Mouse (Mus musculus): ENCODE measurements around the gene Hoxb8.

Gene Hoxb8

DNA sequence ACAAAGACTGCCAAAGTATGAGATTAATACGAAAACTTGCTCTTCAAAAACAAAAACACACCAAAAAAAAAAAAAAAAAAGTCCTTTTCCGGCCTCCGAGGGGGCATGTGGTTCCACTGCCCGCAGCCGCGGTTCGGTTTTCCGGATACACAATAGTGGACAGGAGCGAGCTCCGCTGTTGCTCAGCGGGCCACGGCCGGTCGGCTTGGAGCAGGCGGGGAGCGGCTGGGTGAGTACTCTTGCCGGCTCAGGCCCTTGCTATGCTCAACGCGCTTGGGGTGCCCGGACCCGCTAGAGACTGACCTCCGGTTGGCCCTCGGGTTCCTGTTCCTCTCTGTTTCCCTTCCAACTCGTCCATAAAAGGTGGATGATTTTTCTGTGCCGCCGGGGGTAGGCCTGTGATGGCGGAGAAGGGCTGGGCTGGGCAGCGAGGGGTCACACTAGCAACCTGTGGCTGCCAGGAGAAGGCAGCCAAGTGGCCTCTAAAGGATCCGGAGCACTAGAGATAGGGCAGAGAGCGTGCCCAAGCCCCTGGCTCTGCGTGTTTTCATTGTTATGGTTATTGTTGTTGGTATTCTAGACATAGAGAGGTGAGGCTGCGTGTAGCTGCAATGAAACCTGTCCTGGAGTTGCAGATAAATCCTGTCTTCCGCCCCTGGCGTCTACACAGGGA lies 33.1 kb downstream of the Hoxb8 start:
- no peak for DNase-seq (ENCODE audit: low read depth, low spot score)

DNA sequence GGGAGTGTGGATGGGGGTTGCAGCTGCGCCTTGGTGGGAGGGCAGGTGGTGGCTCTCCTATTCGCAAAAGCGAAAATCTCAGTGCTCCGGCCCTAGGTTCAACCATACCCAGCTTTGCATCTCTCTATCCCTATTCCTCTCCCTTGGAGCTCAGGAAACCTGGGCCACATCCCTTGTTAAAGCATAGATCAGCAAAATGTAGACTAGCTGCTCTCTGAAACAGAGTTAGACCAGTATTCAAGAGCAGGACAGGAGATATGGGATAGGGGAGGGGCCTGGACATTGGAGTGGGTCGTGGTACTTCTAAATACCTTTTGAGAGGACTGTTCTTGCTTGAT lies 33.6 kb downstream of the Hoxb8 start:
- no peak for DNase-seq (ENCODE audit: low read depth, low spot score)

DNA sequence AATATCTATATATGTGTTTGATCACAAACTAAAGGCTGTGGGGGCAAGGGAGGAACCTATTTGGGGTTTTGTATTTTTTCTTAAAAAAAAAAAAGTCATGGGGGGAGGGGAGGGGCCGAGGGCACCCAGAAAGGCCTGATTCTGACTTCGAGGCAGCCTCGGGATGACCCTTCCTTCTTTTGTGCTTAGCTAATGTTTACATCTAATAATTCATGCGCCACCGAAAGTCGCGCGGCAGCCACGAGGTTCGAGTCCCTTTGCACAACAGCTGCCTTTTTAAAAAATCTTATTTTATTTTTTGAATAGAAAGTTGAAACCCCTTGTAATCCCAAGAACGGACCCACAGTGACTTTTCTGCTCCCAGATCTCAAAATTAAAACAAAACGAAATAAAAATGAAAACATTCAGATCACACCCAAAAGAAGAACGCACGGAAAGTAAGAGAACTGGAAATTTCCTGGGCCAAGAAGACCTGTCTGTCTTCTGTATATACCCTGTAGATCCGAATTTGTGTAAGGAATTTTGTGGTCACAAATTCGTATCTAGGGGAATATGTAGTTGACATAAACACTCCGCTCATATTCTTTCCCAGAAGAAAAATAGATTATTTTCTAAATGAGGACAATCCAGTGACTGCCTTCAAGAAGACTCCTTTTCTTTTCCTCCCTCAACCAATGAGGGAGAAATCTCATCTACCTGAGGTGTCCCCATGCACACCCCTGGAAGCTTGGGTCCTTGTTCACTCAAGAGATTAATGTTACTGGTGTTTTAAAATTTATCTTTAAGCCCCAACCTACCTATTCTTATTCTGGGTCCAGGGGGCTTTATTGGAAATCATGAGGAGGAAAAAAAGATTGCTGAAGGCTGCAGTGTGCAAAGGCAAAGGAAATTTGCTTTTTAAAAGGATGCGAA lies 35.2 kb downstream of the Hoxb8 start:
- no peak for DNase-seq (ENCODE audit: low read depth, low spot score)

DNA sequence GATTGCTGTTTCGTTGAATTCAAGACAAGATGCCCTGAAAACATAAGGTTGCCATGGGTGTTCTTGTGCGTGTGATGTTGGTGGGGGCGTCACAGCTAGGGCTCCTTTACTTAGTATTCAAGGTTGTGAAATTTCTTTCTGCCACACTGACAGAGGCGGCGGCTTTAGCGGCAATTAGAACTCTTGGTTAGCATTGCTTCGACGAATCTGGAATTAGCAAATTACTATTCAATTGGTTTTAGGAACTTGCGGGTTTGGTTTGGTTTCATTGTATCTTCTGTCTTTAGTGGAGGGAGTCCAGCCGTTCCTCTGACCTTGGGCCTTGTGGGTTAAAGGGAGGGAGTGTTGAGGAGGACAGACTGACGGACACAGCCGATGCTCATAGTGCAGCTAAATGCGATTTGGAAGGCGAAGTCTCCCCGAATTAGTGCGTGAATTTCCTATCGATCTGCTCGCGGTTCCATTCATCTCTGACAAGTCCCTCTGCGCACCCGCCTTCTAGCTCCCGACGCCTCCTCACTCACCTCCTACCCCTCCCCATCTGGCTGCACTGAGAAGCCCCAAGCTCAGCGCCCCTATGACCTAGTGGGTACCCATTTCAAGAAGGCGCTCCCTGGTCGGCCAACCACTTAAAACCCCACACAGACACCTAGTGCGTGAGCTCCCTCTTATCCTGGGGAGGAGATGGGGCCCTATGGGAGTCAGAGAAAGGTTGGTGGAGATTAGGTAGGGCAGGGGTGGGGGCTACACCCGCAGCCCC lies 36.1 kb downstream of the Hoxb8 start, which contains the start of gene Hoxb4:
Hoxb4 (plus strand) TSS at position 660 of the 760 bp plus-strand sequence.
- DNase-seq (ENCODE audit: low read depth, low spot score): no peak

DNA sequence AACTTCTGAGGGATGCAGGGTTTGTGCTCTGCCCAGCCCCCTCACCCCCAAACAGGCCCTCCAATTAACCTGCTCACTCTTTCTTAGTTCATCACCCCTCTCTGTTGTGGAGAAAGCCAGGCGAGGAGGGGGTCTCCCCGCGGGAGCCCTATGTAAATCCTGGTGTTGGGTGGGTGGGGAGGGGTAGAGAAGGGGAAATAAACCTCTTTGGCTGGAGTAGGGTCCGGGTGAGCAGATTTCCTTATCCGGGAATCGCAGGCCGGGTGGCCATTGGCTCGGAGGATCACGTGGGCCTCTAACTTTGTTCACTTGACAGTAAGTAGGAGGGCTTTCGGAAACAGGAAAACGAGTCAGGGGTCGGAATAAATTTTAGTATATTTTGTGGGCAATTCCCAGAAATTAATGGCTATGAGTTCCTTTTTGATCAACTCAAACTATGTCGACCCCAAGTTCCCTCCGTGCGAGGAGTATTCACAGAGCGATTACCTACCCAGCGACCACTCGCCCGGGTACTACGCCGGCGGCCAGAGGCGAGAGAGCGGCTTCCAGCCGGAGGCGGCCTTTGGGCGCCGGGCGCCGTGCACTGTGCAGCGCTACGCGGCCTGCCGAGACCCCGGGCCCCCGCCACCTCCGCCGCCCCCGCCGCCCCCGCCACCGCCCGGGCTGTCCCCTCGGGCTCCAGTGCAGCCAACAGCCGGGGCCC lies 36.8 kb downstream of the Hoxb8 start:
- peak; percentile 12 for DNase-seq (ENCODE audit: low read depth, low spot score)

DNA sequence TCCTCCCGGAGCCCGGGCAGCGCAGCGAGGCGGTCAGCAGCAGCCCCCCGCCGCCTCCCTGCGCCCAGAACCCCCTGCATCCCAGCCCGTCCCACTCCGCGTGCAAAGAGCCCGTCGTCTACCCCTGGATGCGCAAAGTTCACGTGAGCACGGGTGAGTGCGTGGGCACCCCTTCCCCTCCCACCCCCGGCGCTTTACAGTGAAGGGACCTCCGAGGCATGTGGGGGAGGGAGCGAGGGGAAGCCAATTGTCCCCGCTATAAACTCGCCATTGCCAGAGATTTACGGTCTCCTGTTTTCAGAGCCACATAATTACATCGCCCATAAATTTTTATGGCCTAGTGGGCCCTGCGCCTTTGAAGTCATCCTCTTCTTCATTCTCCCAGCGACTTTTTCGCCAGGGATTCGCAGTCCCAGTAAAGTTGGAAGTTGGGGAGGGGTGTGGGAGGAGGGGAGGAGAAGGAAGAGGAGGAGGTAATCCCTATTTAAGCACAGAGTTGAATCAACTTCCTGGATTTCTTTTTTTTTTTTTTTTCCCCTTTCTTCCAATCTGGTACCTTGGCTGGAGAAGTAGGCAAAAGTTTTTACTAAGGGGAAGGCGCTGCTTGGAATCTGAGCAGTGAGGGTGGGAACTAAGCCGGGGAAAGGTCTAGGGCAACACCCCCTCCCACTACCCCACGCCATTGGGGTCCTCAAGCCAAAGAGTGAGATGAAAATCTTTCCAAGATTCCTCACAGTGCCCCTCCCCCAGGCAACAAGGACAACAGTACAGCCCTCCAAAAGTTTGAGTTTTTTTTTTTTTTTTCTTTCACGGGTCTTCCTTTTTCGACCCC lies 37.6 kb downstream of the Hoxb8 start:
- no peak for DNase-seq (ENCODE audit: low read depth, low spot score)

DNA sequence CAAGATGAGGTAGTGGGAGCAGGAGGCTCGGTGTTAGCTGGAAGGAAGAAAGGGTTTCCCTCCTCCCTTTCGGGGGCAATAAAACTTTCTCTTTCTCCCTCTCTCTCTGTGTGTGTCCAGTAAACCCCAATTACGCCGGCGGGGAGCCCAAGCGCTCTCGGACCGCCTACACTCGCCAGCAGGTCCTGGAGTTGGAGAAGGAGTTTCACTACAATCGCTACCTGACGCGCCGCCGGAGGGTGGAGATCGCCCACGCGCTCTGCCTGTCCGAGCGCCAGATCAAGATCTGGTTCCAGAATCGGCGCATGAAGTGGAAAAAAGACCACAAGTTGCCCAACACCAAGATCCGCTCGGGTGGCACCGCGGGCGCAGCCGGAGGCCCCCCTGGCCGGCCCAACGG lies 38.2 kb downstream of the Hoxb8 start:
- DNase-seq (ENCODE audit: low read depth, low spot score): no peak

DNA sequence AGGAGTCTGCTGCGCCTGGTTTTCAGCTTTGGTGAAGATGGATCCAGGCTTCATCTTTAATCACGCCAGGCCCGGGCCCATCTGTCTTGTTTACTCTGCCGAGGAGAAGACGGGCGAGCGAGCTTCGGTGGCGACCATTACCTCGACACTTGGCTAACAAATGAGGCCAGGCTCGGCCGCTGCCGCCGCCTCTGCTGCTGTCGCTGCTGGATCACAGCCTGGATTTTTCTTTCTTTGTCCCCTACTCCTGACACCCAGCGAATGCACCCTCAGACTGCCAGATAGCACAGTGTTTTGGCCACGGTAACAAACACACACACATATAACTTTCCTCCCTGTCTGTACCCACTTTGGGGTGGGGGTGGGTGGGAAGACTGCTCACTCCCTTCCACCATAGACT lies 39.0 kb downstream of the Hoxb8 start:
- no peak for DNase-seq (ENCODE audit: low read depth, low spot score)

DNA sequence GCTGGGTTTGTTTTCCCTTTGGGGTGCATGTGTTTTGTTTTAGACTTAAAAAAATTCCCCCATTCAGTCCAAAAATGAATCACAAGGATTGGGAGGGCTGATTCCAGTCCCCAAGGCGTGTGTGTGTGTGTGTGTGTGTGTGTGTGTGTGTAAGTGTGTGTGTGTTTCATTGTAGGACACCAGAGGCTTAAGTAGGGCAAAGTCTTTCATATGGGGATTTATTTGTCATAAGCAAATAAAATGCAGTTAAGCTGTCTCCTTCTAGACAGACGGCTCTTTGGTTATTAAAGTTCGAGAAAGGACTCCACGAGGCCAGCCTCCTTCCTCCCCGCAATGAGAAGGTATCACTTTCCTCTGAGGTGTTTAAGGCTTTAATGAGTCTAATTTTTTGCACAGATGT lies 40.1 kb downstream of the Hoxb8 start:
- no peak for DNase-seq (ENCODE audit: low read depth, low spot score)

DNA sequence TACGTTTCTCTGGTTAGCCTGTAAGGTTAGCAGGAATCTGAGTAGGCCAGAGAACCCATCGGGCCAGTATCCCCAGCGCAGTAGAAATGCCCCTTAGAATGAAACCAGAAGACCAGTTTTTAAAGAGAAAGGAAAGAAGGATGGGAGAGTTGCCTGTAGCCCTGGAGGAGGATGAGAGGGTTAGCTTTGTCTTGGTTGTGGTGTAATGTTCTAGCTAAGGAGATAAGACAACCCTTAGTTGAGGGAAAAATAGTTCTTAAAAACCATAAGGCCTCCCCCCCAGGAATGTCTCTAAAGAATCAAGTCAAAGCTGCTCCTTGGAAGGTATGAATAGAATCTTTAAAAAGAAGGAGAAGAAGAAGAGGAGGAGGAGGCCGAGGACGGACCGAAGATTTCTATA lies 41.0 kb downstream of the Hoxb8 start:
- DNase-seq (ENCODE audit: low read depth, low spot score): no peak

DNA sequence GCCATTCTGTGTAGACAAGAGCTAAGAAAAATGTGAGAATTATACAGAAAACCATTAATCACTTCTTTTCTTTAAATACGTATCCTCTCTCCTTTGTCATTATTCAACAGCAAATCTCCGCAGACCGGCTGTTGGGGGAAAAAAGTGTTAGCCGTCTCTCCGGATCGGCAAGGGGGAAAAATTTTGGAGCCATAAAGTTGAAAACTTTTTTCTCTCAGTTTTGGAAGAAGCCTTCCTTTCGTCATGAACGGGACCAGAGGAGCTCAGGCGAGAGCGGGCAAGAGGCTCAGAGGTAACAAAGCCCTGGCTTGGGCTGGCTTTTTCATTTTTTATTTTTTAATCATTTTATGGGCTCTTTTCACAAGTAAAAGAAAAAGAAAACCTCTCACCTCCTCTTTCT lies 41.4 kb downstream of the Hoxb8 start, which contains the start of gene Hoxb3:
Hoxb3 (plus strand) TSS at position 173 of the 400 bp plus-strand sequence.
- DNase-seq (ENCODE audit: low read depth, low spot score): no peak

DNA sequence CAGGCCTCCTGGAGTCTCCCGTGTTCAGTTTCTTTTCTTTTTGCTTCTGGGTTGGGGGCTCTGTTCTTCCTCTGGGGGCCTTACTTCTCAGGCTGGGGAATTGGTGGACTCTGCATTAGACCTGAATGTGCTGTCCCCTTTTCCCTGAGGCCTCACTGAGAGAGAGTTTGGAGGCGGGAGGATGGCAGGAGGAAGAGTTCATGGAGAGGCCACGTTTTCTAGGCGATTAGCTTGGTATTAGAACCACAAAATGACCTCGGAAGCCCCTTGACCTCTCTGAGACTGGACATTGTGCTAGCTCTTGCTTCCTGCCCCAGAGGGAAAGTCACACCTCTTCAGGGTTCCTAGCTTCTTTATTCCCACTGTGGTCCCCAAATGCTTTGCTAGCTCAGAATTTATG lies 42.4 kb downstream of the Hoxb8 start:
- DNase-seq (ENCODE audit: low read depth, low spot score): no peak

DNA sequence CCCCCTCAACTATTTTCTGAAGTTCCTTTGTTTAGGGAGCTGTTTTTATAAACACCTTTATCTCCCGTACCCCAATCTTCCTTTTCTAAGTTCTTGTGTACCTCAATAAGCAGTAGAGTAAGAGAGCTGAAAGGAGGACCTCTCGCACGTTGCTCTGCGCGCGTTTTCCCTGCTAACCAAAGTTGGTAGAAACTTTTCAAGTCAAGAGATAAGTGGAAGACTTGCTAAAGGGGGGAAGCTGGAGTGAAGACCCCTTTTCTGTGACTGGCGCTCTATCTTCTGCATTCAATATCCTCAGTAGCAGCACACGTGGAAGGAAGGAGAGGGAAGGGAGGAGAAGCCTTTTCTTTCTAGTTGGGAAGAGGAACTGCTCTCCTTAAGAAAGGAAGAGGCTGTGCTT lies 43.3 kb downstream of the Hoxb8 start:
- DNase-seq (ENCODE audit: low read depth, low spot score): no peak

DNA sequence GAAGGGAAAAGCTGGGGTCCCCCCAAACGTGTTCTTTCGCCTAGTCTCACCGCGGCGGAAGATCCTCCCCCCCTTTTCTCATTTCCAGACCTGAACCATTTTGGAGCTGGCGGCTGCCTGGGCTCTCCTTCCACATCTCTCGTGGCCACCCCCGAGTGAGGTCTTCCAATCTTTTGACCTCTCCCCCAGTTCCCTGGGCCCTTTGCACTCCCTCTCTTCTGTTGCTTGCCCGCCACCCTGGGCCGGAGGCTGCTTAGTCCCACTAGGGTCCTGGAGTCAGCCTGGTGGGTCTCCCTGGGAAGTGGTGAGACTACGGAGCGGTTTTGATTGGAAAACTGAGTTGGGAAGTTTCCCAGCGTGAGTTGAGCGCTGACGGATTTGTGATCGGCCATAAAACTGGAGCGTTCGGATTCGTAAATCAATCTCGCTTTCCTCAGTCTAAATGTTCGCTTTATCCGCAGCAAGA lies 44.1 kb downstream of the Hoxb8 start:
- DNase-seq (ENCODE audit: low read depth, low spot score): no peak

DNA sequence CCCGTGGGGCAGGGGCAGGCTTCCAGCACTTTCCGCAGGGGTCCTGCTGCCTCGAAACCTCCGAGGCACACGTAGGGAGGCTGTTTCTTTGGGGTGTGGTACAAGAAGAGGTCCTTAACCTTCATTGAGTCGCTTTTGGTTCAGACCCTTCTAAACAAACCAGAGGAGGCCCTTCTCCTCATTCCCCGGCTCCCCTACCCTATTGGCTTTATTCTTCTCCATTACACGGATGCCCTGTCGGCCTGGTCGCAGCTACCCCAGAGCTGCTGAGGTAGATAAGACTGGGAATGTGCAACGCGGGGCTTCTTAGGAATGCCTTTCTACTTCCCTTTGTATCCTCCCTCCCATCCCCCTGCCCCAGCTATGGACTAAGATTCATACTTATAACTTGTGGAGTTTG lies 45.0 kb downstream of the Hoxb8 start:
- no peak for DNase-seq (ENCODE audit: low read depth, low spot score)

DNA sequence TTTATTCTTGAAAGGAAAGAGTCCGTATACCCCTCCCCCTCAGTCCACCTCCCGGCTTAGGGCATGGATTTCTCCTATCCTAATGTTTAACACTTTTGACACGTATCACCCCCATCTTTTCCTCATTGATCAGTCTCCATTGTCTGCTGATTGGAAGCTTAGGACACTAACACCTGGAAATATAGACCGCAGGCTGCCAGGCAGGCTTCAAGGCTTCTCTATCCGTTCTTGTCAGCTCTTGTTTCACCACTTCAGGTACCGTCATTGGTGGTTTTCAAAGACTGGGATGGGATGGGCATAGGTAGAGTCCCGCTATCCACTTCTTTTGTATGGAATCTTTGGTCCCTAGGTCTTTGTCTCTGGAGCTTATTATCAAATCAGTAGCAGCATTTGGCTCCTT lies 45.4 kb downstream of the Hoxb8 start:
- no peak for DNase-seq (ENCODE audit: low read depth, low spot score)

DNA sequence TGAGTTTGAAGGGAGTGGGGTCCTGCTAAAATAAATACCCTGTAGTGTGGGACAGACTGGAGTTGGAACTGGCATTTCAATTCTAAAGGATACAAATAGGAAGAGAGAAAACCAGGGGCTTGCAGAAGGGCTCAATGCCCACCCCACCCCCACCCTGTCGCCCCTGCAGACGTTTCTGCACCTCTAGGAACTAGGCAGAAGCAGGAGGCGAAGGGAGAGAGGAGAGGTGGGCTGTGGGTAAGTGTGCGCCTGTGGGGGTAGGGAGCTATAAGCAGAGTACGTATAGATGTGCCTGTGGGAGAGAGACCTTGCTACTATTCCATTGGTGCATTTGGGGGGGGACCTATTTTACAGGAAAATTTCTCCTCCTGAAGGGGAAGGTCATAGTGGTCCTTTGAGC lies 46.0 kb downstream of the Hoxb8 start:
- no peak for DNase-seq (ENCODE audit: low read depth, low spot score)

DNA sequence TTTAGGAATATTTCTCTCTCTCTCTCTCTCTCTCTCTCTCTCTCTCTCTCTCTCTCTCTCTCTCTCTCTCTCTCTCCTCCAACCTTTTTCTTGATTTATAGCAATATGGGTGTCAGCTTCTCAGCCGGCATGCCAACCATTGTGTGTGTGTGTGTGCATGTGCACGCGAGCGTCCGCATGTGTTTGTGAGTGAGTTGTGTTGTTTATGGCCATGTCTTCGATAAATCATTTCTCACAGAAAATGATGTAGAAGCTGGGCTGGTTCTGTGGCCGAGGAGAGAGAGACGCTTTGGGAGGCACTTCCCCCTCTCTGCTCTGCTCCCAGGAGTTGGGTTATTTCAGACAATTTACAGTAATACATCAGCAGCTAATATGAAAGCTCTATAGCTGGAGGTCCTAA lies 46.9 kb downstream of the Hoxb8 start:
- no peak for DNase-seq (ENCODE audit: low read depth, low spot score)

DNA sequence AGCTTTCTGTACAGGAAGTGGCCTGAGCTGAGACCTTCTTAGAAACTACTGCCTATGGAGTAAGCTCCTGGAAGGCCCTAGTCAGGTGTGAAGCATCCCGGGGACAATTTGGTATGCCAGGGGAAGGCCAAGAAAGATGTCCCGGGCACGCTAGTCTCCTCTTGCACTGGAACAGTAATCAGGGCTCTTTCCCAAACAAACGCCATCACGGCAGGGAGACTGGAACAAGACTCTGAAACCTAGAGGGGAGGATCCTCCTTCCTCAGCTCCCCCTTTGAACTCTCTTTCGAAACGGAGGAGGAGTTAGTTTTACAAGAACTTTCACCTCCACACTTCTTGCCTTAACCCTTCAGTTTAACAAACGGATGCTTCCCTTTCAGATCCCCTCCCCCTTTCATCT lies 50.4 kb downstream of the Hoxb8 start:
- DNase-seq (ENCODE audit: low read depth, low spot score): no peak

DNA sequence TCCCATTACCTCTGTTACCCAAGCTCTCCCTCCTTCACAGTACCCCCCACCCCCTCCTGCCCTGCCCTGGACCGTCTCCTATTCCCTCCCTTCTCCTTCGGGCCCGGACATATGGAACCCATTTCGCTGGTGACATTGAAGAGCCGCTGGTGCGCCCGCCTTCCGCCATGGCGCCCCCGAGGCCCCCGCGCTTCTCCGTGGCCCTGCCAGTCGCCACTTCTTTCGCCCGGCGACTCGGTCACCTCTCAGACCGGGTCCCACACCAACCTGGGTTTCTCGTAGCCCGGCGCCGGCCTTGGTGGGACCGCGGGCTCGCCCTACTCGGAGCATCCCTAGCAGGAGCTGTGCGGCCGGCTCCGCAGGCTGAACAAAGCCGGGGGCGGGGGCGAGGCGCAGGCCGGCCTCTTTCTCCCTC lies 50.9 kb downstream of the Hoxb8 start:
- DNase-seq (ENCODE audit: low read depth, low spot score): no peak
